Mouse (Mus musculus) frontal cortex, postnatal 36 days (tissue): ENCODE measurements at regions not wholly inside any gene's neighbourhood (a gene's known extent, or its start where the extent isn't known, plus 50 kb on each side); places are given as distances from the start of the nearest gene placed in this dataset.

Experiments used
- DNase-seq, 2 experiments: peaks; one replicate each; pipeline ENCODE4 v3.0.0; 2022; ENCODE audit warnings: low spot score in 2 of 2

GRCm38 (mm10) chr15:34775714-34776113, 418.0 kb upstream of the 9430069I07Rik start:
- DNase-seq, result no peak

DNA sequence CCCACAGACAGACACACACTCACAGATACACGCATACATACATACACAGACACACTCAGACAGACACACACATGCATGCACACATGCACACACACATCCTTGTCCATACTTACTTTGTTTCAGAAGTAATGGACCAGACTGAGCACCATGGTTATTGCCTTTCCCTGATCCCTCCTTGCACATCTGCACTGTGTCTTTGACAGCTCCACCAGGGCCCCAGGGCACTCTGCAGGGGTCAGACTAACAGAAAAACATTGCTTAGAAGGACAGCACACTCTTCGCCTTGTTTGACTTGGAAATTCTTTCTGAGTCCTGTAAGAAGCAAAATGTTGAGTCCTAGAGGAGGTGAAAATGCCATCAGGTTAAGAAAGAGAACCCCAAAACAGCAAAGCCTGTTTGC, 394.1 kb upstream of the 9430069I07Rik start:
- no peak for DNase-seq

GRCm38 (mm10) chr15:34751021-34751420, 393.3 kb upstream of the 9430069I07Rik start:
- no peak for DNase-seq

DNA sequence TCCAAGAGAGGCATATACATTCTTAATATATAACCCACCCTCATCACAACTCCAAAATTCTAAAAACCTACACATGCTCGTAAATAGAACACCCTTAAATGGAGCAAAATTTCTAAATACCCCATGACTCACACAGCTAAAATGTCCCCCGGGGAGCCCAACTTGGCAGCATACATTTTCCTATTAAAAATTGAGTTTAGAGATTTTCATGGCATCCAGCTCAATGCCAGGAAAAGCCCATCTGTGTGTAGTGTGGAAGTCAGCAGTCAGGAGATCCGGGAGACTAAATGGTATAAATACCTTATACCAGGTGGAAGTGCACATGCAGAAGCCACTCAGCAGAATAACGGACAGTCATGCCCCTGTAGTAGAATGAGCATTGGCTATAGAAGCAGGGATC, 389.4 kb upstream of the 9430069I07Rik start:
- DNase-seq, result peak; percentile 35 to 58

GRCm38 (mm10) chr15:34743130-34743782, 385.6 kb upstream of the 9430069I07Rik start:
- DNase-seq, result peak in 1 of 2 experiments; percentile 74

GRCm38 (mm10) chr15:34741488-34741887, 383.8 kb upstream of the 9430069I07Rik start:
- no peak for DNase-seq
